Mouse (Mus musculus) erythroblast, embryonic 14.5 days (primary cell): ENCODE data around the gene Ect2l.

Experiments
- GATA1 ChIP-seq: IDR thresholded peaks from 2 replicates; pipeline ENCODE4 v1.6.1; 2012; ENCODE audit warnings: low read length, inconsistent platforms, mixed read lengths
- TAL1 ChIP-seq: IDR thresholded peaks from 3 replicates; pipeline ENCODE4 v1.6.1; 2012; ENCODE audit warnings: low read length, inconsistent platforms, mixed read lengths

DNA sequence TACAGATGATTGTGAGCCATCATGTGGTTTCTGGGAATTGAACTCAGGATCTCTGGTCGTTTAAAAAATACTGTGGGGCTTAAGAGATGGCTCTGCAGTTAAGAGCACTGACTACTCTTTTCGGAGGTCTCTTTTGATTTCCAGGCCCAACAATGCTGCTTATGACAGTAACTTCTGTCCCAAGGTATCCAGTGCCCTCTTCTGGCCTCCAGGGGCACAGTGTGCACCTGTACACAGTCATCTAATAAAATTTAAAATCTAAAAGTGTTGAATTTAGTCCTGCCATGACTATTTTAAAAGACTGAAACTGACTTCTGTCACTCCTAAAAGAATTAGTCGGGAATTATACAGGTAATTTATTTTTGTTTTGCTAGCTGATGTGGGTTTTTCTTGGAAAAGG, 23.2 kb upstream of the Ect2l start:
- TF ChIP-seq GATA1 = no peak
- no peak for TF ChIP-seq TAL1
